ENCODE assay signal across 21 mouse cellular contexts in genomic region chr16:11495923-11496616, GRCm38 (mm10).
A peak's percentile ranks its signal among the peaks of the same experiment; 100 is the strongest.
DNase-seq lines count a peak whose midpoint lies in the region; ATAC-seq and TF ChIP-seq lines count a peak whose summit lies in the region.
"Had no signal": no experiment of that assay in that cellular context is flagged by ENCODE, and none has a peak within 500 bp of the region (broad histone marks: within the 10 kb centered on the region; RNA-seq: fewer than 3 reads in every experiment).

No protein-coding gene starts in this region.

- H3K4me3 ChIP-seq in midbrain, postnatal 0 days (ENCODE audit: low read depth, low read length) = no peak overlapping the region
- H3K4me3 ChIP-seq in intestine, embryonic 16.5 days (ENCODE audit: low read length) = no peak overlapping the region
- H3K4me3 ChIP-seq: forebrain, embryonic 10.5 days; heart, embryonic 13.5 days; hindbrain, embryonic 13.5 days; lung, embryonic 15.5 days; midbrain, embryonic 12.5 days; stomach, embryonic 15.5 days had no signal

- no peak for TF ChIP-seq CTCF in midbrain, postnatal 0 days (IDR thresholded peaks at IDR 0.05)

- 0 out of 2 replicates have a peak overlapping the region, but pooled peaks have one; percentile 26 for H3K27ac ChIP-seq in midbrain, postnatal 0 days (ENCODE audit: low read depth, low read length)
- H3K27ac ChIP-seq in intestine, embryonic 16.5 days (ENCODE audit: low read length) = no peak overlapping the region
- H3K27ac ChIP-seq: forebrain, embryonic 10.5 days; heart, embryonic 13.5 days; hindbrain, embryonic 13.5 days; kidney, postnatal 0 days; liver, embryonic 14.5 days; lung, embryonic 15.5 days; stomach, embryonic 15.5 days had no signal

- ATAC-seq in granulocyte monocyte progenitor cell, adult 5-6 weeks (replicated peaks; ENCODE audit: poor library complexity, severe bottlenecking) = peak; percentile 58
- no peak for ATAC-seq in midbrain, postnatal 0 days (ENCODE audit: low FRiP score)
- no peak for ATAC-seq in intestine, embryonic 16.5 days

- DNase-seq in spleen, adult 18-20 months = peak; percentile 24 to 49
- DNase-seq in spleen, adult 12 weeks (ENCODE audit: low spot score) = no peak
- no peak for DNase-seq in midbrain, postnatal 0 days (ENCODE audit: low spot score)
- no peak for DNase-seq in cerebellum, adult 18-20 months
- no peak for DNase-seq in lung, postnatal 4 days
- DNase-seq: adrenal gland, postnatal 10 days; heart, adult 18-20 months; heart, postnatal 14 days; kidney, adult 18-20 months; layer of hippocampus, adult 9-11 months; lung, postnatal 36 days had no signal

- peaks cover 4% of the 10 kb centered on the region; the same call in 1 of the 2 replicates for H3K36me3 ChIP-seq in midbrain, postnatal 0 days (ENCODE audit: insufficient read depth, low read length)
- H3K36me3 ChIP-seq in intestine, embryonic 16.5 days (ENCODE audit: control insufficient read depth, insufficient read depth, low read length) = no peaks in the 10 kb centered on the region
- H3K36me3 ChIP-seq: forebrain, embryonic 10.5 days; heart, embryonic 13.5 days; lung, embryonic 15.5 days; midbrain, embryonic 12.5 days; stomach, embryonic 15.5 days had no signal

- no peaks in the 10 kb centered on the region for H3K27me3 ChIP-seq in midbrain, postnatal 0 days (ENCODE audit: insufficient read depth, low read length)
- H3K27me3 ChIP-seq in intestine, embryonic 16.5 days (replicated peaks; ENCODE audit: control insufficient read depth, insufficient read depth, low read length) = no peaks in the 10 kb centered on the region
- H3K27me3 ChIP-seq: heart, embryonic 13.5 days; hindbrain, embryonic 13.5 days; lung, embryonic 15.5 days; midbrain, embryonic 12.5 days; stomach, embryonic 15.5 days had no signal

- H3K9me3 ChIP-seq in midbrain, postnatal 0 days (ENCODE audit: low read length) = no peaks in the 10 kb centered on the region
- no peaks in the 10 kb centered on the region for H3K9me3 ChIP-seq in intestine, embryonic 16.5 days (ENCODE audit: control insufficient read depth, low read length)
- H3K9me3 ChIP-seq: forebrain, embryonic 10.5 days; heart, embryonic 13.5 days; hindbrain, embryonic 13.5 days; lung, embryonic 15.5 days; midbrain, embryonic 12.5 days; stomach, embryonic 15.5 days had no signal

- no peak overlapping the region for H3K9ac ChIP-seq in midbrain, postnatal 0 days (replicated peaks; ENCODE audit: low read length, poor library complexity, severe bottlenecking)
- no peak overlapping the region for H3K9ac ChIP-seq in intestine, embryonic 16.5 days (ENCODE audit: low read depth, low read length)
- H3K9ac ChIP-seq: heart, embryonic 13.5 days; hindbrain, embryonic 13.5 days; liver, embryonic 14.5 days; lung, embryonic 15.5 days; midbrain, embryonic 12.5 days; stomach, embryonic 15.5 days had no signal

- WGBS in midbrain, postnatal 0 days = 56% methylated on average over 9 of the region's 10 CpGs
- 82% methylated on average over 10 of the region's 10 CpGs for whole genome bisulfite sequencing in intestine, embryonic 16.5 days

- H3K4me2 ChIP-seq in midbrain, postnatal 0 days (ENCODE audit: low read depth, low read length, poor library complexity, severe bottlenecking) = no peak overlapping the region
- H3K4me2 ChIP-seq in intestine, embryonic 16.5 days (ENCODE audit: low read depth, low read length) = no peak overlapping the region
- H3K4me2 ChIP-seq: heart, embryonic 13.5 days; hindbrain, embryonic 13.5 days; lung, embryonic 15.5 days; midbrain, embryonic 12.5 days; stomach, embryonic 15.5 days had no signal

- H3K4me1 ChIP-seq in midbrain, postnatal 0 days (ENCODE audit: insufficient read depth, low read length) = peaks cover 5% of the 10 kb centered on the region; the same call in 1 of the 2 replicates
- peaks cover 3% of the 10 kb centered on the region; the same call in 1 of the 2 replicates for H3K4me1 ChIP-seq in intestine, embryonic 16.5 days (ENCODE audit: control insufficient read depth, insufficient read depth, low read length)
- H3K4me1 ChIP-seq: midbrain, embryonic 12.5 days; stomach, embryonic 15.5 days had no signal

Comparison
In these comparisons a context has a peak if more than half of its experiments do, and no peak if none do; other contexts are left out.
1. DNase-seq: peak in spleen, adult 18-20 months (2 of 2); none in spleen, adult 12 weeks (single experiment), midbrain, postnatal 0 days (single experiment), cerebellum, adult 18-20 months (0 of 2) and lung, postnatal 4 days (0 of 2).